Mouse (Mus musculus) midbrain, embryonic 13.5 days (tissue): Measurements from ENCODE around the gene Fbxo7. TPM values are rescaled to one million over a fixed set of nuclear protein-coding genes. Genes with fewer than 3 reads are reported as not detected.
"Not testable (repeated sequence)": the region's sequence is repeated elsewhere in the genome, so short reads cannot be mapped to it uniquely, and the experiment has no call there.

ENCODE experiments used
- ATAC-seq: fragments of 200-750 bp; cut with Nextera tagmentation; 2 replicates; pipeline ENCODE4 v1.8.0; 2017; ENCODE audit warnings: mild to moderate bottlenecking, moderate TSS enrichment, moderate library complexity
- H3K27ac ChIP-seq: fragments of 300-500 bp; sonication (generic); 2 replicates; pipeline ENCODE4 v1.5.1; 2015; ENCODE audit warnings: inconsistent platforms, mild to moderate bottlenecking, moderate library complexity
- H3K27me3 ChIP-seq: fragments of 300-500 bp; sonication (generic); 2 replicates; pipeline ENCODE4 v1.6.1; 2015; ENCODE audit warnings: mild to moderate bottlenecking, inconsistent platforms
- H3K36me3 ChIP-seq: fragments of 300-500 bp; sonication (generic); 2 replicates; pipeline ENCODE4 v1.6.1; 2015; ENCODE audit warnings: mild to moderate bottlenecking, inconsistent platforms
- H3K4me1 ChIP-seq: fragments of 300-500 bp; sonication (generic); replicated peaks from 2 replicates; pipeline ENCODE4 v1.6.1; 2015; ENCODE audit warnings: inconsistent platforms
- H3K4me2 ChIP-seq: fragments of 300-500 bp; sonication (generic); replicated peaks from 2 replicates; pipeline ENCODE4 v1.6.1; 2015; ENCODE audit warnings: moderate library complexity, mild to moderate bottlenecking, inconsistent platforms
- H3K4me3 ChIP-seq: fragments of 300-500 bp; sonication (generic); replicated peaks from 2 replicates; pipeline ENCODE4 v1.5.1; 2015; ENCODE audit warnings: mild to moderate bottlenecking, inconsistent platforms
- H3K9ac ChIP-seq: fragments of 300-500 bp; sonication (generic); replicated peaks from 2 replicates; pipeline ENCODE4 v1.6.1; 2015; ENCODE audit warnings: mild to moderate bottlenecking, inconsistent platforms
- H3K9me3 ChIP-seq: fragments of 300-500 bp; sonication (generic); 2 replicates; pipeline ENCODE4 v1.6.1; 2016; ENCODE audit warnings: mild to moderate bottlenecking, inconsistent platforms
- WGBS: fragments of 180-500 bp; shearing (Covaris S2); methylation state at CpG from one replicate; pipeline ENCODE4 v1.1.7; 2015; 5-methylcytosine and 5-hydroxymethylcytosine counted together
- polyA plus RNA-seq: library from polyadenylated mRNA; unstranded; fragments of >200 nt; fragmentation: Nextera tagmentation; extraction: Ambion mirVana; gene quantifications from 2 replicates; pipeline ENCODE4 v1.2.1, GENCODE M21; 2015

The Fbxo7 gene
- polyA plus RNA-seq, 1 experiment from 2014 or later = 15.0 TPM

DNA sequence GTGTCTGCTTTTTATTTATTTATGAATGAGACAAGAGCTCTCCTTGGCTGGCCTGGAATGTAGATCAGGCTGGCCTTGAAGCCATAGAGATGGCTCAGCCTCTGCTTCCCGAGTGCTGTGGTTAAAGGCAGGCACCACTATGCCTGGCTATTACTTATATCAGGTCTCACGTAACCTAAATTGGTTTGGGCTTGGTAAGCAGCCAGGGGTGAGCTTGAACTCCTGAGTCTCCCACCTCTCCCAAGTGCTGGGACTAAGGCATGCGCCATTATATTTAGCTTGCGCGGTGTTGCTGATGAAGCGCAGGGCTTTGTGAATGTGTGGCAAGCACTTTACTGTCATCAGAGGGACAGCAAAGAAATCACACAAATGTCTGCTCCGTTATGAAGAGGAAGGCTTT is 4.0 kb upstream of the Fbxo7 start:
- no peaks in the 10 kb centered on the region for H3K27me3 ChIP-seq
- no peak for ATAC-seq
- H3K4me3 ChIP-seq = no peak overlapping the region
- H3K9ac ChIP-seq = no peak overlapping the region
- H3K36me3 ChIP-seq = no peaks in the 10 kb centered on the region
- 91% methylated on average over 7 of the region's 7 CpGs for WGBS
- no peak overlapping the region for H3K27ac ChIP-seq
- H3K9me3 ChIP-seq = no peaks in the 10 kb centered on the region
- peaks cover 5% of the 10 kb centered on the region for H3K4me1 ChIP-seq
- no peak overlapping the region for H3K4me2 ChIP-seq

DNA sequence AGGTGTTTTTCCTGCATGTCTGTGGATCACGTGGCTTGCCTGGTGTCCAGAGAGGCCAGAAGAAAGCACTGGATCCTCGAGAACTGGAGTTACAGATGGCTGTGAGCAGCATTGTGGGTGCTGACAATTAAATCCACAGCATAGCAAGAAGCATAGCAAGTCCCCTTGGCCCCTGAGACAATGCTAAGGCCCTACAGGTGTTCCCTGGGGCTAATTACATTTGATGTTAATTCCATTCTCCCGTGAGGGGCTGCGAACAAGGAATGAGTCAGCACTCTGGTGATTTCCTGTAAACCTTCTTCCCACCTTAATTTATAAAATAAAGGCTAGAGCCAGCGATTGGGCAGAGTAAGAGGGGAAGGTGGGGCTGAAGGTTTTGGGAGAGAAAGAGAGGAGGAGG is 3.0 kb upstream of the Fbxo7 start:
- ATAC-seq = no peak
- 33% methylated on average over 5 of the region's 5 CpGs for WGBS

DNA sequence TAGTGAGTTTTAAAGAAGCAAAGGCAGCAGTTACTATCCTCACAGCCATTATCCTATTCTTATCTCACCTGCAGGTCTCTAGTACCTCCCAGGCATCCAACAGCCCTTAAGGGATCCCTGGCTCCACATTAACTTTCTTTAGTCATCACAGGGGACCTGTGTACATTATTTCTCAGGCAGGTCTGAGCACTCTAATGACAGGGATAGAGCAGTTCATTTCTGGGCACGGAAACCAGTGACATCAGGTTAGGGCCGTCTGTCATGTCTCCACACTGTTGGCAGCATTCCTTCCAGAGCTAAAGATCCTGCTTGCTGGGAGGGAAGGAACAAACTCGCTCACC is 394 bp upstream of the Fbxo7 start:
- no peaks in the 10 kb centered on the region for H3K9me3 ChIP-seq
- ATAC-seq = no peak
- no peaks in the 10 kb centered on the region for H3K36me3 ChIP-seq
- peaks cover 5% of the 10 kb centered on the region for H3K4me1 ChIP-seq
- H3K27me3 ChIP-seq = no peaks in the 10 kb centered on the region
- H3K4me3 ChIP-seq = peak overlapping the region; percentile 70
- no peak overlapping the region; the same call in 1 of the 2 replicates for H3K9ac ChIP-seq
- H3K4me2 ChIP-seq = peak overlapping the region; percentile 65
- WGBS = 1% methylated on average over 3 of the region's 3 CpGs
- H3K27ac ChIP-seq = no peak overlapping the region

More for the DNA sequence above, 3.0 kb upstream of the Fbxo7 start:
- no peak overlapping the region for H3K4me3 ChIP-seq
- no peaks in the 10 kb centered on the region for H3K27me3 ChIP-seq
- H3K36me3 ChIP-seq = no peaks in the 10 kb centered on the region
- H3K27ac ChIP-seq = no peak overlapping the region
- H3K4me1 ChIP-seq = peaks cover 5% of the 10 kb centered on the region
- no peak overlapping the region for H3K4me2 ChIP-seq
- H3K9ac ChIP-seq = no peak overlapping the region
- no peaks in the 10 kb centered on the region for H3K9me3 ChIP-seq

DNA sequence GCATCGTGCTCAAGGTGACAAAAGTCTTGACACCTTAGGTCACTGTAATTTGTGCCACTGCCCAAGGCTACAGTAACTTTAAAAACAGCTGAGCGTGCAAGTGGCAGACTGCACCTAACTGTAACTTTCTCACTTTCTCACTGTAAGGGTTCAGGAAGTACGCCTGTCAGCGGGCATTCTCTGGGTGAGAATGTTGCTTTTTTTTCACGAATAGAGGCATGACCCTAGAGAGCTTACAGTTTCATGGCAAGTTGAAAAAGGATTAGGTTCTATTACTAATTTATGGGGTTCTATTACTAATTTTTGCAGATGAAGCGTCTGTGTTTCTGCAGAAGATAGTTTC is 673 bp downstream of the Fbxo7 start:
- Histone ChIP-seq H3K4me2 (peak overlapping the region; percentile 65), H3K4me3 (peak overlapping the region; percentile 70), H3K27ac (no peak overlapping the region), H3K36me3 (no peaks in the 10 kb centered on the region), H3K27me3 (no peaks in the 10 kb centered on the region), H3K4me1 (peaks cover 5% of the 10 kb centered on the region), H3K9me3 (no peaks in the 10 kb centered on the region), H3K9ac (peak overlapping the region; percentile 77)
- no peak for ATAC-seq
- 12% methylated on average over 6 of the region's 6 CpGs for WGBS

DNA sequence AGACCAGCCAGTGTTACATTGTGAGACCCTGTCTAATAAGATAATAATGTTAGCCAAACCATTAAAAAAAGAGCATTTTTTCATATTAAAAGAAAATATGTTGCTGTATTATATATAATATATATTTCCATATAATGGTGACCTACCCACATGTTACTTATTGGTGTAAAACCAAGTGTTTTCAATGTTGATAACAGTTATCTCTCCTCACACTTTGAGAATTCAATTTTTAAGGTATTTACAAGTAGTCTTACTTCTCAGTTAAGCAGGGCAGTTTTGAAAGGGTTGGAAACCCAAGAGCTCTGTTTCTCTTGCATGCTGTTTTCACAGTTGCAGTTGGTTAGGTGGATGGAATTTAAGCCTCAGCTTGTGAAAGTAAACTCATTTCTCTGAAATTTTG is 1.4 kb downstream of the Fbxo7 start:
- Histone ChIP-seq H3K9ac (no peak overlapping the region), H3K9me3 (no peaks in the 10 kb centered on the region), H3K36me3 (no peaks in the 10 kb centered on the region), H3K27me3 (no peaks in the 10 kb centered on the region), H3K27ac (no peak overlapping the region), H3K4me2 (0 out of 2 replicates have a peak overlapping the region, but pooled peaks have one; percentile 65), H3K4me3 (no peak overlapping the region), H3K4me1 (peaks cover 5% of the 10 kb centered on the region)
- ATAC-seq = no peak

DNA sequence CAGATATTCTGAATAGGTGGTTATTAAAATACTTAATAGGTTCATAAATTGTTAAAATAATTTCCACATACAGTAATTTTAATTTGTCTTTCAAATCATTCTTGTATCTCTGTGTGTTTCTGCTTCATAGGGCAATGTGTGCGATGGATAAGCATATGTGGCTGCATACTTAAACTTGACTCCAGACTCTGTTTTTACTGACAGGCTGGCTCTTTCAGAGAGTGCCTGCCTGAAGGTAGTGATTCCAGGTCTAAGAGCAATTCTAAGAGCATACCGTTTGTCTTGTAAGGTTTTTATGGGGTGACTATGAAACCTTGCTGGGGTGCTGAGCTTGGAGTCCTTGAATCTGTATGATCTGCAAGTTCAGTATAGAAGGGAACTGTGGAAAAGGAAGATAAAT is 4.1 kb downstream of the Fbxo7 start:
- no peak for ATAC-seq
- WGBS = 89% methylated on average over 2 of the region's 2 CpGs

DNA sequence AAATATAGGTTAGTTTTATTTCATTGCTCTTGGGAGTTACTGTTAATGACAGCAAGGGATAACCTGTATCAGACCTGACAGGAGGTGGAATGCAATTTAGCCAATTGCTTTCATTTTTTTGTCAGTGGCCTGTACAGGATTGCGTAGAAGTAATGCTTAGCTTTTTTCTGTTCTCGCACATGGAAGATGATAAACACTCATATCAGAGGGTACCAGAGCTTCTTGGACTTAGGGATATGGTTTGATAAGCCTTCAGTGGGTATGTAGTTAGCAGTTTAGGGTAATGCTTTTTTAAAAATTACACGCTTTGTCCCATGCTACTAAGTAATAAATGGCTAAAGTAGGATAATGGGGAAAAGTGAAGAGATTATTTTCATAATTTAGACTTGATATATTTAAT is 4.6 kb downstream of the Fbxo7 start:
- WGBS = 93% methylated on average over 3 of the region's 3 CpGs
- H3K27ac ChIP-seq = no peak overlapping the region
- H3K9ac ChIP-seq = no peak overlapping the region
- no peak overlapping the region for H3K4me2 ChIP-seq
- H3K9me3 ChIP-seq = no peaks in the 10 kb centered on the region
- H3K27me3 ChIP-seq = no peaks in the 10 kb centered on the region
- ATAC-seq = no peak
- 0 out of 2 replicates have a peak, but pooled peaks cover 6% of the 10 kb centered on the region for H3K36me3 ChIP-seq
- H3K4me3 ChIP-seq = no peak overlapping the region
- H3K4me1 ChIP-seq = peaks cover 5% of the 10 kb centered on the region

More for the DNA sequence above, 4.1 kb downstream of the Fbxo7 start:
- no peak overlapping the region for H3K4me2 ChIP-seq
- no peaks in the 10 kb centered on the region for H3K9me3 ChIP-seq
- 0 out of 2 replicates have a peak, but pooled peaks cover 6% of the 10 kb centered on the region for H3K36me3 ChIP-seq
- no peaks in the 10 kb centered on the region for H3K27me3 ChIP-seq
- H3K9ac ChIP-seq = no peak overlapping the region
- H3K4me1 ChIP-seq = peaks cover 5% of the 10 kb centered on the region
- H3K27ac ChIP-seq = no peak overlapping the region
- no peak overlapping the region for H3K4me3 ChIP-seq

DNA sequence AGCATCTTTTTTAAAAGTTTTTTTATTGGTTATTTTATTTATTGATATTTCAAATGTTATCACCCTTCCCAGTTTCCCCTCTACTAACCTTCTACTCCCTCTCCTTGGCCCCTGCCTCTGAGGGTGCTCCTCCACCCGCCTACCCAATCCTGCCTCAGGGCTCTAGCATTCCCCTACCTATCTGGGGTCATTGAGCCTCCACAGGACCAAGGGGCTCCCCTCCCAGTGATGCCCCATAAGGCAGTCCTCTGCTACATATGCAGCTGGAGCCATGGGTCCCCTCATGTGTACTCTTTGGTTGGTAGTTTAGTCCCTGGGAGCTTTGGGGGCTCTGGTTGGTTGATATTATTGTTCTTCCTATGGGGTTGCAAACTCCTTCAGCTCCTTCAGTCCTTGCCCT is 5.0 kb downstream of the Fbxo7 start:
- H3K27me3 ChIP-seq, H3K36me3 ChIP-seq, H3K9me3 ChIP-seq, H3K9ac ChIP-seq, H3K4me1 ChIP-seq, H3K4me3 ChIP-seq, ATAC-seq, H3K4me2 ChIP-seq, H3K27ac ChIP-seq: not testable (repeated sequence)
- WGBS = 77% methylated on average over 1 of the region's 1 CpGs

DNA sequence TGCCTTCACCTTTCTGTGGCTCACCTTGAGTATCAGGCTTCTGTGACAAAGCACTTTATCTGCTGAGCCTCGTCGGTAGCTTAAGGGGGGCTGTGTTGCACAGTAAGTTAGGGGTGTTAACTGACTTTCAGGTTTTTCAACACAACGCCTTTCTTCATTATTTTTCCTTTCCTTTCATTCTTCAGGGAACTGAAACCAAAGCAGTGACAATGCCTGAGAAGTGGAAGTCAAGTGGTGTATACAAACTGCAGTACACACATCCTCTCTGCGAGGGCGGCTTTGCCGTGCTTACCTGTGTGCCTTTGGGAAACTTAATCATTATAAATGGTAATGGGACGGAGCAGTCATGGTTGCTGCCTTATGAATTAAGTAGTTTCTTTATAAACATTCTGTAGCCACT is 9.0 kb downstream of the Fbxo7 start:
- H3K9ac ChIP-seq = no peak overlapping the region
- H3K27ac ChIP-seq = no peak overlapping the region
- H3K4me3 ChIP-seq = no peak overlapping the region
- ATAC-seq = no peak
- H3K4me1 ChIP-seq = no peaks in the 10 kb centered on the region
- WGBS = 92% methylated on average over 7 of the region's 7 CpGs
- H3K9me3 ChIP-seq = no peaks in the 10 kb centered on the region
- H3K27me3 ChIP-seq = no peaks in the 10 kb centered on the region
- 0 out of 2 replicates have a peak, but pooled peaks cover 6% of the 10 kb centered on the region for H3K36me3 ChIP-seq
- no peak overlapping the region for H3K4me2 ChIP-seq

DNA sequence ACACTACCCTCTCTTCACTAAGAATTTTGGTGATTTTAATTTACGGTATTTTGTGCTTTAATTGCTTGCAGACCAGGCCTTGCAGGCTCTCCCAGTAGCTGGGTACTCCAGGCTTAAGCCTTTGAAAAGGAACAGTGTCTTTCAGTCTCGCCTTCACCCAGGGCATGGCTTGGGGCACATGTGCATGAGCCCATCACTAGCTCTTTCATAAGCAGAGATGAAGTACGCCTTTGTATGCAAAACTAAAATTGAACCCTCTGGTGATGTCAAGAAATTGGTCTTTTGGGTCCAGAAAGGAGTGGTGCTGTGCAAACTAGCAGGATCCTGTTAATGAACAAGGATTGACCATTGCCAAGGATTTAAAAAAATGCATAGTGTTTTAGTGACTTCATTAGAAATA is 10.7 kb downstream of the Fbxo7 start:
- no peaks in the 10 kb centered on the region for H3K27me3 ChIP-seq
- H3K9ac ChIP-seq = no peak overlapping the region
- H3K4me2 ChIP-seq = no peak overlapping the region
- H3K4me3 ChIP-seq = no peak overlapping the region
- no peaks in the 10 kb centered on the region for H3K4me1 ChIP-seq
- 0 out of 2 replicates have a peak, but pooled peaks cover 6% of the 10 kb centered on the region for H3K36me3 ChIP-seq
- H3K27ac ChIP-seq = no peak overlapping the region
- ATAC-seq = no peak
- 89% methylated on average over 3 of the region's 3 CpGs for whole genome bisulfite sequencing
- no peaks in the 10 kb centered on the region for H3K9me3 ChIP-seq

DNA sequence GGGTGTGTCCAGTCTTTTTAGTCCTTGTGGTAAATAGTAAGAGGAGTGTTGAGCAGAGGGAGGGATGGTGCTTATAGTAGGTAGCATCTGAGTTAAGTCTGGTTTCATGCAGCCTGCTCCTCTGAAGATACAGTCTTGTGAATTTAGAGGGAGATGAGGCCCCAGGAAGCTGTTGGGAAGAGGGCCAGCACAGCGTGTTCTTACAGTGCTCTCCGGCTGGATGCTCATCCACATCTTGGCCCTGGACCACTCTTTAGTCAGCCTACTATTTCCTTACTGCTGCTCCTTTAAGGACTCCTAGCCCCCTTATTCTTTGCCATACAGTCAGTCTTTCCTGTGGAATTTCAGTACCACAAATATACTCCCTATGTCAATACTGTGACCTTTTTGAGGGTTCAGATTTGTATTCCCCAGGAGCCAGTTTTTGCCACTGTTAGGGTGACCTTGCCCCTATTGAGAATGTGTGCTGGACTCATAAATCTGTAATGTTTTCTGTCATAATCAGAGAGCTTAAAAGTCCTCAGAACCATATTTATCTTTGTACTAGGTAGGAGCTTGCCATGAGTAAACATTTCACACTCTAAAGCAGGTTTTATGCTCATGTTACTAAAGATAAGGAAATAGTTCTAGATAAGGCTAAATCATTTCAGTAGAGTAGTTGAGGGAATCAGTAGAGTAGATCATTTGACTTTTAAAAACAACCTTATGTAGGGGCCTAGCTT is 12.4 kb downstream of the Fbxo7 start:
- no peak for ATAC-seq
- Histone ChIP-seq H3K4me3 (no peak overlapping the region), H3K9me3 (no peaks in the 10 kb centered on the region), H3K36me3 (0 out of 2 replicates have a peak, but pooled peaks cover 3% of the 10 kb centered on the region), H3K27me3 (no peaks in the 10 kb centered on the region), H3K4me2 (no peak overlapping the region), H3K9ac (no peak overlapping the region), H3K27ac (no peak overlapping the region), H3K4me1 (no peaks in the 10 kb centered on the region)
- 100% methylated on average over 2 of the region's 2 CpGs for WGBS

DNA sequence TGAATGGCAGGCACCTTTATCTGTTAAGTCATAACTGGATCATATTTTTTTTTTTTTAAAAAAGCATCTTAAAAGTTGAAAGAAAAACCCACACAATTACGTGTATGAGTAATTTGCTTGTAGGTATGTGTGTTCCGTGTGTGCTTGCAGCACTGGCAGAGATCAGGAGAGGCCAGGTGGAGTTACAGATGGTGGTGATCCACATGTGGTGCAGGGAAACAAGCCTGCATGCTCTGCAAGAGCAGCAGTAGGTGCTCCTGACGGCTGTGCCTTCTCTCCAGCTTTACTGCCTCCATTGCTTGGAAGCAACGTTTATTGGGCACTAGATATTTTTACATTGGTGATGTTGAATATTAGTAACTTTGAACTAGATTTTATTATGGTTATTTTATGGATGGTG is 21.9 kb downstream of the Fbxo7 start:
- Histone ChIP-seq H3K27me3 (no peaks in the 10 kb centered on the region), H3K9me3 (no peaks in the 10 kb centered on the region), H3K36me3 (no peaks in the 10 kb centered on the region), H3K4me3 (no peak overlapping the region), H3K4me2 (no peak overlapping the region), H3K9ac (no peak overlapping the region), H3K4me1 (no peaks in the 10 kb centered on the region), H3K27ac (no peak overlapping the region)
- WGBS = 87% methylated on average over 4 of the region's 4 CpGs
- no peak for ATAC-seq

DNA sequence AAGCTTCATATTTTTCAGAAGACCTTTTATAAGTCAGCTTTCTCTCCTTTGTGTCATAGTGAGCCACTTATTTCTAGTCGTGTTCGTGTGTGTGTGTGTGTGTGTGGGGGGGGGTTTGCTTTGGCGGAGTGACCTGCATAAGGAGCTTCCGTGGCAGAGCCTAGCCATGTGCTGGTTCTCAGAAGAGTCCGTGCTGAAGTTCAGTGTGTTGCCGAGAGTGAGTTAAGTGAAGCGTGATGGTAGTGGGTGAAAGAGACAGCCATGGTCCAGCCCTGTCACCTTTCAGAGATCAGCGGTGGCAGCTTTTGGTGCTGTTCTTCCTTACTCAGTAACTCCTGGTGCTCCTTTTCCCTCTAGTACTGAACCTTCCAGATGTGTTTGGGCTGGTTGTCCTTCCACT is 22.3 kb downstream of the Fbxo7 start:
- no peak overlapping the region for H3K27ac ChIP-seq
- H3K36me3 ChIP-seq = no peaks in the 10 kb centered on the region
- H3K4me3 ChIP-seq = no peak overlapping the region
- H3K9me3 ChIP-seq = no peaks in the 10 kb centered on the region
- WGBS = 80% methylated on average over 8 of the region's 8 CpGs
- no peaks in the 10 kb centered on the region for H3K27me3 ChIP-seq
- no peaks in the 10 kb centered on the region for H3K4me1 ChIP-seq
- no peak overlapping the region for H3K9ac ChIP-seq
- H3K4me2 ChIP-seq = no peak overlapping the region
- no peak for ATAC-seq
